Mouse (Mus musculus): Measurements from ENCODE around the gene Zkscan14. TPM values are rescaled to one million over a fixed set of nuclear protein-coding genes. Genes with fewer than 3 reads are reported as not detected.

The Zkscan14 gene
- total RNA-seq, 1 experiment: 5.5 TPM

GRCm38 (mm10) chr5:145166536-145167305, 34.9 kb downstream of the Zkscan14 start, which contains the start of the genes Ptcd1 and Cpsf4:
Gene Ptcd1 (minus strand): TSS chr5:145167108.
Gene Cpsf4 (plus strand): TSS chr5:145167213.
- H3K4me3 ChIP-seq (ENCODE audit: insufficient read depth in 1 of 2, low read depth in 1 of 2, low read length in 2 of 2, poor library complexity in 1 of 2, severe bottlenecking in 1 of 2): peak within 1 kb of the TSS; percentile 93 to 100
- TF ChIP-seq HCFC1 (IDR thresholded peaks at IDR 0.05; ENCODE audit: borderline replicate concordance, insufficient read depth, low read length) (peak; percentile 83), ZC3H11A (IDR thresholded peaks at IDR 0.05; ENCODE audit: borderline replicate concordance, low read depth, low read length) (no peak)
- peak within 1 kb of the TSS; percentile 74 for H3K27ac ChIP-seq (ENCODE audit: insufficient read depth, low read depth, low read length, poor library complexity, severe bottlenecking)
- H3K4me1 ChIP-seq (ENCODE audit: control insufficient read depth in 2 of 2, insufficient read depth in 2 of 2, low read length in 2 of 2, poor library complexity in 1 of 2): peaks cover 2 to 6% of the 10 kb centered on the region in 2 experiments; a peak in 2 of 4 replicates
- in situ Hi-C loops (cut with MboI; ENCODE audit: low sequenced_read_pairs in 2 of 2, unreplicated experiment in 2 of 2): no loop called here
- no peaks in the 10 kb centered on the region for H3K9me3 ChIP-seq (ENCODE audit: control insufficient read depth, insufficient read depth, low read depth, low read length)
- peaks cover 14% of the 10 kb centered on the region for H3K36me3 ChIP-seq (ENCODE audit: control insufficient read depth, insufficient read depth, low read length, poor library complexity, severe bottlenecking)
- peak; percentile 99 for DNase-seq (ENCODE audit: low read depth, low spot score)
- peak within 1 kb of the TSS; percentile 97 for H3K9ac ChIP-seq (ENCODE audit: insufficient read depth, low read depth, low read length, poor library complexity, severe bottlenecking)

DNA sequence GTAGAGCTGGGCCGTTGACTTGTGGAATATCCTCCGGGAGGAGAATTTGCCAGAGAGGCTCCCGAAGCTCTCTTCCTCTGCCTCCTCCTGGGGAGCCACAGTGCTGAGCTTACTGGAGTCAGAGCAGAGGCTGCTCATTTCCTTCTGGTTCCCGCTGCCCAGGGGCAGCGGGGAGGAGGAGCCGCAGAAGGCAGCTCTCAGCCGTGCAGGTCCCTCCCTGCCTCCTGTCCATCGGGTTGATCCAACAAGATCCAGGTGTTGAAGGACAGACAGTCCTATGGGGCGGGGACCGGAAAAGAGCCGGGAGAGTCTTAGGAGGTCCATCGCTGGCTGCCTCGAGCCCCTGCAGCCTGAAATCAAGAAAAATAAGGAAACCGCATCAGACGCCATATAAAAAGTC, 36.5 kb downstream of the Zkscan14 start:
- no peak overlapping the region for H3K27ac ChIP-seq (ENCODE audit: insufficient read depth, low read depth, low read length, poor library complexity, severe bottlenecking)
- H3K9ac ChIP-seq (ENCODE audit: insufficient read depth, low read depth, low read length, poor library complexity, severe bottlenecking): peak overlapping the region; percentile 46
- peaks cover 2 to 6% of the 10 kb centered on the region in 2 experiments; a peak in 2 of 4 replicates for H3K4me1 ChIP-seq (ENCODE audit: control insufficient read depth in 2 of 2, insufficient read depth in 2 of 2, low read length in 2 of 2, poor library complexity in 1 of 2)
- in situ Hi-C loops (cut with MboI; ENCODE audit: low sequenced_read_pairs in 2 of 2, unreplicated experiment in 2 of 2): no loop called here
- TF ChIP-seq MAFK (IDR thresholded peaks at IDR 0.05; ENCODE audit: insufficient read depth, low read depth, low read length) (no peak), ZNF384 (IDR thresholded peaks at IDR 0.05; ENCODE audit: low read depth, low read length) (no peak), CHD2 (IDR thresholded peaks at IDR 0.05; ENCODE audit: low read depth, low read length) (no peak), ZC3H11A (IDR thresholded peaks at IDR 0.05; ENCODE audit: borderline replicate concordance, low read depth, low read length) (no peak), HCFC1 (IDR thresholded peaks at IDR 0.05; ENCODE audit: borderline replicate concordance, insufficient read depth, low read length) (no peak)
- peak overlapping the region; percentile 33 to 56 for H3K4me3 ChIP-seq (ENCODE audit: insufficient read depth in 1 of 2, low read depth in 1 of 2, low read length in 2 of 2, poor library complexity in 1 of 2, severe bottlenecking in 1 of 2)
- peaks cover 14% of the 10 kb centered on the region for H3K36me3 ChIP-seq (ENCODE audit: control insufficient read depth, insufficient read depth, low read length, poor library complexity, severe bottlenecking)
- H3K9me3 ChIP-seq (ENCODE audit: control insufficient read depth, insufficient read depth, low read depth, low read length): no peaks in the 10 kb centered on the region
- DNase-seq (ENCODE audit: low read depth, low spot score): no peak

- H3K4me1 ChIP-seq (ENCODE audit: control insufficient read depth in 2 of 2, insufficient read depth in 2 of 2, low read length in 2 of 2, poor library complexity in 1 of 2): peaks cover 2 to 6% of the 10 kb centered on the region in 2 experiments; a peak in 2 of 4 replicates
- peak overlapping the region; percentile 46 for H3K9ac ChIP-seq (ENCODE audit: insufficient read depth, low read depth, low read length, poor library complexity, severe bottlenecking)
- H3K36me3 ChIP-seq (ENCODE audit: control insufficient read depth, insufficient read depth, low read length, poor library complexity, severe bottlenecking): peaks cover 14% of the 10 kb centered on the region
- no peaks in the 10 kb centered on the region for H3K9me3 ChIP-seq (ENCODE audit: control insufficient read depth, insufficient read depth, low read depth, low read length)
- peak overlapping the region; percentile 33 to 56 for H3K4me3 ChIP-seq (ENCODE audit: insufficient read depth in 1 of 2, low read depth in 1 of 2, low read length in 2 of 2, poor library complexity in 1 of 2, severe bottlenecking in 1 of 2)
- DNase-seq (ENCODE audit: low read depth, low spot score): no peak
- H3K27ac ChIP-seq (ENCODE audit: insufficient read depth, low read depth, low read length, poor library complexity, severe bottlenecking): 0 out of 2 replicates have a peak overlapping the region, but pooled peaks have one; percentile 15
- TF ChIP-seq CHD2 (IDR thresholded peaks at IDR 0.05; ENCODE audit: low read depth, low read length): no peak
- no peak for TF ChIP-seq HCFC1 (IDR thresholded peaks at IDR 0.05; ENCODE audit: borderline replicate concordance, insufficient read depth, low read length)
- TF ChIP-seq ZC3H11A (IDR thresholded peaks at IDR 0.05; ENCODE audit: borderline replicate concordance, low read depth, low read length): no peak
- TF ChIP-seq ZNF384 (IDR thresholded peaks at IDR 0.05; ENCODE audit: low read depth, low read length): no peak
- TF ChIP-seq MAFK (IDR thresholded peaks at IDR 0.05; ENCODE audit: insufficient read depth, low read depth, low read length): no peak
- in situ Hi-C loops (cut with MboI; ENCODE audit: low sequenced_read_pairs in 2 of 2, unreplicated experiment in 2 of 2): no loop called here
These were observed 37.0 kb downstream of the Zkscan14 start for GRCm38 (mm10) chr5:145164710-145165109.

DNA sequence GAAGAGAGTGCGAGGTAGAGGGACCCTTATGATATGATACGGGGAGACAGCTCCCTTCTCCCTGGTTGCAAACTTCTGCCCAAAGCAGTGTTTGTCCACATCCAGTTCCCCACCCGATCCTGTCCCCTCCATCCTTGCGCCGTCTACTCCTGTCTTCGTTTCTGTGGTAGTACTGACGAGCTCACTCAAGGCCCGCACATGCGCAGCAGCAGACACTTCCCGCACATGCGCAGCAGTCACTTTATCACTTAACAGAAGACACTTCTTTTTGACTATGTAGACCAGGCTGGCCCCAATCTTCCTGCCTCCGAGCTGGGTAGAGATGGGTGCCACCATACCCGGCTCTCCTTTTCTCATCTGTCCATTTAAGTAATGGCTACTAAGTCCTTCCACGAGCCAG, 40.3 kb downstream of the Zkscan14 start:
- in situ Hi-C loops (cut with MboI; ENCODE audit: low sequenced_read_pairs in 2 of 2, unreplicated experiment in 2 of 2): no loop called here
- H3K36me3 ChIP-seq (ENCODE audit: control insufficient read depth, insufficient read depth, low read length, poor library complexity, severe bottlenecking): peaks cover 22% of the 10 kb centered on the region
- no peak for DNase-seq (ENCODE audit: low read depth, low spot score)

More for the DNA sequence above, 40.3 kb downstream of the Zkscan14 start:
- Histone ChIP-seq H3K9me3 (ENCODE audit: control insufficient read depth, insufficient read depth, low read depth, low read length) (no peaks in the 10 kb centered on the region), H3K4me1 (ENCODE audit: control insufficient read depth in 2 of 2, insufficient read depth in 2 of 2, low read length in 2 of 2, poor library complexity in 1 of 2) (peaks cover 2 to 3% of the 10 kb centered on the region in 2 experiments; a peak in 2 of 4 replicates), H3K9ac (ENCODE audit: insufficient read depth, low read depth, low read length, poor library complexity, severe bottlenecking) (no peak overlapping the region), H3K4me3 (ENCODE audit: insufficient read depth in 1 of 2, low read depth in 1 of 2, low read length in 2 of 2, poor library complexity in 1 of 2, severe bottlenecking in 1 of 2) (no peak overlapping the region), H3K27ac (ENCODE audit: insufficient read depth, low read depth, low read length, poor library complexity, severe bottlenecking) (no peak overlapping the region)
- TF ChIP-seq ZC3H11A (IDR thresholded peaks at IDR 0.05; ENCODE audit: borderline replicate concordance, low read depth, low read length) (no peak), MAFK (IDR thresholded peaks at IDR 0.05; ENCODE audit: insufficient read depth, low read depth, low read length) (no peak), CHD2 (IDR thresholded peaks at IDR 0.05; ENCODE audit: low read depth, low read length) (no peak), HCFC1 (IDR thresholded peaks at IDR 0.05; ENCODE audit: borderline replicate concordance, insufficient read depth, low read length) (no peak)

Measured in ES-E14 (cell line).